Mouse (Mus musculus): Measurements from ENCODE around the gene Mllt3. TPM values are rescaled to one million over a fixed set of nuclear protein-coding genes. Genes with fewer than 3 reads are reported as not detected.
A peak's percentile ranks its signal among the peaks of the same experiment; 100 is the strongest.

The Mllt3 gene
- total and polyA plus RNA-seq, 2 experiments from 2014 or later: 5.1 to 13.5 TPM

DNA sequence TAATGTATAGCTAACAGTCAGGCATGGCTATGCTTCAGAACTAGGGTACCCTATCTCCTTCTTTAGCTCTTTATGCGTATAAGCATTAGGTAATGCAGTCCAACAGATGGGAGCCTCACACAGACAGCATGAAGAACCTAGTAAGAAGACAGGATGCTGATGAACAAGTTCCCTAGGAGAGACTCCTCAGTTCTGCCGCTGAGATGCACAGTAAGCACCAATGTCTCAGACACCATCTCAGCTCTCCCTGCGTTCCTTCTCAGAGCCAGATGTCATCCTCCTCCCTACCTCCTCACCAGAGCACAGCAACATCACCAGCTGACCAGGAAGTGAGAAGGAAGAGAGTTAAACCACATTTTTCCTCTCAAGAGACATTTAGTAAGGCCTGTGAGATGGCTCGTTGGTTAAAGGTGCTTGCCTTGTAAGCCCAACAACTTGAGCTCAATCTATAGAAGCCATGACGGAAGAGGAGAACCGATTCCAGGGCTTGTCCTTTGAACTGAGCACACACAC is 202.3 kb downstream of the Mllt3 start:
- no peak for ATAC-seq (ENCODE audit: insufficient read depth, low read depth)
- 77% methylated on average over 6 of the region's 6 CpGs for WGBS
- H3K27me3 ChIP-seq (ENCODE audit: control insufficient read depth, insufficient read depth, low read length): no peaks in the 10 kb centered on the region

DNA sequence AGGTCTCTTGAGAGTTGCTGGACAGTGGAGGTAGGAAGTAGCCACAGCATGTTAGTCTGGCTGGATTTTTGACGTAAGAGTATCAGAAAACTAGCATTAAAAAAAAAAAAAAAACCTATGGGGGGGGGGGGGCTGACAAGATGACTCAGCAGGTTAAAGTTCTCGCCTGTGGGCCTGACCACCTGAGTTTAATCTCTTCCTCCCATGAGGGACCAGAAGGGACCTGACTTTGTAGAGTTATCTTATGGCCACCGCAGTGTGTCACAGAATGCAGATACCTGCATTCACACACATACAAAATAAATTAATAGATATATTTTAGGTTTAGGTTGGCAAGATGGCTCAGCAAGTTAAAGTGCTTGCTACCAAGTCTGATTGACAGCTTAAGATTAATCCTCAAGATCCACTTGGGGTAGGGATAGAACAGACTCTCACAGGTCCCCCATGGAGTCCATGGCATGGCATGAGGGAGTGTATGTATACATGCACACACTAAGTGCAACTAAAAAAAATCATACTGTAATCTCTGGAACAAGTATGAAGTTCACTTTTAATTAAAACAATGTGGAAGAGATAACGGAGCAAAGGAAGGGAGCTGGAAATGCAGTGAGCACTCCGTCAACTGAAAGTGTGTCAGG is 203.6 kb downstream of the Mllt3 start:
- H3K27me3 ChIP-seq (ENCODE audit: control insufficient read depth, insufficient read depth, low read length): no peaks in the 10 kb centered on the region
- H3K9me3 ChIP-seq (replicated peaks; ENCODE audit: control insufficient read depth, low read length): no peaks in the 10 kb centered on the region
- no peaks in the 10 kb centered on the region for H3K36me3 ChIP-seq (replicated peaks; ENCODE audit: control insufficient read depth, insufficient read depth, low read length)
- no peak for ATAC-seq (ENCODE audit: insufficient read depth, low read depth)
- no peak overlapping the region for H3K4me2 ChIP-seq (ENCODE audit: low read depth, low read length)
- no peaks in the 10 kb centered on the region for H3K4me1 ChIP-seq (ENCODE audit: control insufficient read depth, insufficient read depth)
- 84% methylated on average over 5 of the region's 5 CpGs for WGBS
- H3K4me3 ChIP-seq (ENCODE audit: low read depth, low read length): no peak overlapping the region
- no peak for DNase-seq (ENCODE audit: low spot score)
- TF ChIP-seq CTCF (IDR thresholded peaks at IDR 0.05; ENCODE audit: low read depth): no peak
- no peak for TF ChIP-seq EP300 (IDR thresholded peaks at IDR 0.05; ENCODE audit: low read depth)
- H3K27ac ChIP-seq (ENCODE audit: low read depth): no peak overlapping the region
- no peak overlapping the region for H3K9ac ChIP-seq (replicated peaks; ENCODE audit: low read depth, low read length)

More for the DNA sequence above, 202.3 kb downstream of the Mllt3 start:
- no peaks in the 10 kb centered on the region for H3K36me3 ChIP-seq (replicated peaks; ENCODE audit: control insufficient read depth, insufficient read depth, low read length)
- no peak overlapping the region for H3K9ac ChIP-seq (replicated peaks; ENCODE audit: low read depth, low read length)
- no peak for DNase-seq (ENCODE audit: low spot score)
- H3K27ac ChIP-seq (ENCODE audit: low read depth): no peak overlapping the region
- H3K9me3 ChIP-seq (replicated peaks; ENCODE audit: control insufficient read depth, low read length): no peaks in the 10 kb centered on the region
- no peaks in the 10 kb centered on the region for H3K4me1 ChIP-seq (ENCODE audit: control insufficient read depth, insufficient read depth)
- H3K4me3 ChIP-seq (ENCODE audit: low read depth, low read length): no peak overlapping the region
- TF ChIP-seq EP300 (IDR thresholded peaks at IDR 0.05; ENCODE audit: low read depth) (no peak), CTCF (IDR thresholded peaks at IDR 0.05; ENCODE audit: low read depth) (no peak)
- H3K4me2 ChIP-seq (ENCODE audit: low read depth, low read length): no peak overlapping the region

DNA sequence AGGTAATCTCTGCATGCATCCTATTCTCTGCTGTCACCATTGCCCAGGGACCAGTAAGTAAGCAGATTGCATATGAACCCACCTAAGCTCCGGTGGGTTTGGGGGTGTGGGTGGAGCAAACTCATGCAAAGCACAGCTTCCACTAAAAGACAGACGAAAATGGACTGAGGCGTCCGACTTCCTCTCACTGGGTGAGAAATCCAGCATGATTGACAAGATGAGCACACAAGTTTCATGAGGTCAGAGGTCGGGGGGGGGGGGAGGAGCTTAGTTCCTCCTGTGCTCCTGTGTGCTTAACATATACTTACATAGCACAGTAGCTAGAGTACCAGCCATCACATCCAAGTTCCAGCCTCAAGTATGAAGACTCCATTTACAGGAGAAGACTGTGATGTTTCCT is 206.8 kb downstream of the Mllt3 start:
- Histone ChIP-seq H3K27me3 (ENCODE audit: control insufficient read depth, insufficient read depth, low read length) (no peaks in the 10 kb centered on the region), H3K27ac (ENCODE audit: low read depth) (no peak overlapping the region), H3K4me3 (ENCODE audit: low read depth, low read length) (no peak overlapping the region), H3K36me3 (replicated peaks; ENCODE audit: control insufficient read depth, insufficient read depth, low read length) (0 out of 2 replicates have a peak, but pooled peaks cover 5% of the 10 kb centered on the region), H3K4me1 (ENCODE audit: control insufficient read depth, insufficient read depth) (peaks cover 7% of the 10 kb centered on the region; the same call in 1 of the 2 replicates), H3K4me2 (ENCODE audit: low read depth, low read length) (no peak overlapping the region), H3K9me3 (replicated peaks; ENCODE audit: control insufficient read depth, low read length) (0 out of 2 replicates have a peak, but pooled peaks cover 2% of the 10 kb centered on the region), H3K9ac (replicated peaks; ENCODE audit: low read depth, low read length) (no peak overlapping the region)
- DNase-seq (ENCODE audit: low spot score) (no peak), ATAC-seq (ENCODE audit: insufficient read depth, low read depth) (no peak)
- 74% methylated on average over 5 of the region's 5 CpGs for WGBS
- TF ChIP-seq CTCF (IDR thresholded peaks at IDR 0.05; ENCODE audit: low read depth): no peak
- TF ChIP-seq EP300 (IDR thresholded peaks at IDR 0.05; ENCODE audit: low read depth): no peak

DNA sequence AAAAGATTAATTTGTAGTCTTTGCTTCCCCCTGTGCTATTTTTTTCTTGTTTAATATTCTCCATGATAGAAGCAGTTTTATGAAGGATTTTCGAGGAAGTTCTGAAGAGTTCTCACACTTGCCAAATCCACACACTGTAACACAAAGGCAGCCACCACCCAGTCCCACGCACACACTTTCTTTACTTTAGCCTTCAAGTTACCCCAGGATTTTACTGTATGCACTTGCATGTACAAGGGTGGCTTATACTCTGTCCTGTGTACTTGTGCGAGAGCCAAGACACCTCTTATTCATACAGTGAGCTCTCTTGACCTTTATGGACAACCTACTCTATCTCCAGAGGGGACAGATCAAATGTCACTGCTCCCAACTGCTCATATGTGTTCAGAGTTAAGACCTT is 209.5 kb downstream of the Mllt3 start:
- TF ChIP-seq CTCF (IDR thresholded peaks at IDR 0.05; ENCODE audit: low read depth) (no peak), EP300 (IDR thresholded peaks at IDR 0.05; ENCODE audit: low read depth) (no peak)
- Histone ChIP-seq H3K9me3 (replicated peaks; ENCODE audit: control insufficient read depth, low read length) (0 out of 2 replicates have a peak, but pooled peaks cover 2% of the 10 kb centered on the region), H3K9ac (replicated peaks; ENCODE audit: low read depth, low read length) (no peak overlapping the region; the same call in 1 of the 2 replicates), H3K36me3 (replicated peaks; ENCODE audit: control insufficient read depth, insufficient read depth, low read length) (0 out of 2 replicates have a peak, but pooled peaks cover 5% of the 10 kb centered on the region), H3K4me1 (ENCODE audit: control insufficient read depth, insufficient read depth) (peaks cover 7% of the 10 kb centered on the region; the same call in 1 of the 2 replicates), H3K4me2 (ENCODE audit: low read depth, low read length) (peak overlapping the region; percentile 44; the same call in 1 of the 2 replicates), H3K27me3 (ENCODE audit: control insufficient read depth, insufficient read depth, low read length) (no peaks in the 10 kb centered on the region), H3K4me3 (ENCODE audit: low read depth, low read length) (no peak overlapping the region), H3K27ac (ENCODE audit: low read depth) (no peak overlapping the region)
- no peak for DNase-seq (ENCODE audit: low spot score)
- ATAC-seq (ENCODE audit: insufficient read depth, low read depth): no peak
- 56% methylated on average over 3 of the region's 3 CpGs for WGBS

DNA sequence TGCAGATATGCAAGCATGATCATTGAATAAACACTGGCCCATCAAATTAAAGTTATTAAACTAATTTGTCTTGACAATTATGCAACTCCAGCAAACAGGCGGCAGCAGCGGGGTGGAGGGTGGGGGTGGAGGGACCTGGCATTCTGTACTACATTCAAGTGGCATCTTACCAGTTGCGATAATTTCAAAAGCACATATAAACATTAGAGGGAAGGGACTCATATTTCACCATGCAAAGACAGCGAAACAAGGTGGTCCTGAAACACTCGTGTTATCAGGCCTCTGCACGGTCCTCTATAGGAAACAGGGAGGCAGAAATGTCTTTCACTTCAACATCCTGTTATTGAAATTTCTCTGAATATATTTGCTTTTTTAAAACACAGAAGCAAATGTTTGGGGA is 210.0 kb downstream of the Mllt3 start:
- no peak overlapping the region for H3K9ac ChIP-seq (replicated peaks; ENCODE audit: low read depth, low read length)

More for the DNA sequence above, 210.0 kb downstream of the Mllt3 start:
- ATAC-seq (ENCODE audit: insufficient read depth, low read depth) (no peak), DNase-seq (ENCODE audit: low spot score) (no peak)
- WGBS: 29% methylated on average over 6 of the region's 6 CpGs
- Histone ChIP-seq H3K36me3 (replicated peaks; ENCODE audit: control insufficient read depth, insufficient read depth, low read length) (0 out of 2 replicates have a peak, but pooled peaks cover 5% of the 10 kb centered on the region), H3K27me3 (ENCODE audit: control insufficient read depth, insufficient read depth, low read length) (no peaks in the 10 kb centered on the region), H3K4me2 (ENCODE audit: low read depth, low read length) (peak overlapping the region; percentile 44), H3K9me3 (replicated peaks; ENCODE audit: control insufficient read depth, low read length) (0 out of 2 replicates have a peak, but pooled peaks cover 2% of the 10 kb centered on the region), H3K4me1 (ENCODE audit: control insufficient read depth, insufficient read depth) (peaks cover 7% of the 10 kb centered on the region; the same call in 1 of the 2 replicates), H3K27ac (ENCODE audit: low read depth) (no peak overlapping the region), H3K4me3 (ENCODE audit: low read depth, low read length) (no peak overlapping the region)
- TF ChIP-seq CTCF (IDR thresholded peaks at IDR 0.05; ENCODE audit: low read depth) (no peak), EP300 (IDR thresholded peaks at IDR 0.05; ENCODE audit: low read depth) (no peak)

All from heart, postnatal 0 days (tissue).